Mouse (Mus musculus): Measurements from ENCODE around the gene Adat1. TPM values are rescaled to one million over a fixed set of nuclear protein-coding genes. Genes with fewer than 3 reads are reported as not detected.

Adat1 gene
- polyA plus RNA-seq, 1 experiment from 2014 or later = 12.1 TPM

- H3K36me3 ChIP-seq = peaks cover 72% of the 10 kb centered on the region
- H3K4me1 ChIP-seq (replicated peaks) = peaks cover 10% of the 10 kb centered on the region; the same call in 1 of the 2 replicates
- H3K4me3 ChIP-seq = no peak overlapping the region
- no peak overlapping the region for H3K27ac ChIP-seq
- DNase-seq (ENCODE audit: low spot score) = no peak
- no peaks in the 10 kb centered on the region for H3K9me3 ChIP-seq
- 74% methylated on average over 3 of the region's 3 CpGs for WGBS
- no peaks in the 10 kb centered on the region for H3K27me3 ChIP-seq (ENCODE audit: insufficient read depth, poor library complexity, severe bottlenecking)
Observed at GRCm38 (mm10) chr8:111992703-111993039, 569 bp upstream of the Adat1 start.

DNA sequence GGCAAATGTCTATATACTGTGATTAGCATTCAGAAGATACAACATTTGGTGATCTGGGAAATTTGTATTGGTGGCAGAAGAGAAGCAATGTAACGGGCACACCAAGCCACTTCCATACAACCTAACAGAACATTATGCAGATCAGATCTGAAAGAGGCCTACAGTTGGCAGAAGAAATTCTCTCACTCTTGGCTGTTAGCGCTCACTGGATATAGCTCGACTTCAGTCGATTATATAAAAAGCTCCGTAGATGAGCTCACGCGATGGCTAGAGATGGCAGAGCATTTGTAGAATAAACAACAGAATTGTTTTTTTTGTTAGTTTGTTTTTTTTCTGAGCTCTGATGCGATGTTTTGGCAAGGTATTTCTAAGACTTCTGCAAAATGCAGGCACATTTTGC lies 824 bp downstream of the Adat1 start:
- no peaks in the 10 kb centered on the region for H3K27me3 ChIP-seq (ENCODE audit: insufficient read depth, poor library complexity, severe bottlenecking)
- no peaks in the 10 kb centered on the region for H3K9me3 ChIP-seq
- peak overlapping the region; percentile 91 for H3K27ac ChIP-seq
- peaks cover 10% of the 10 kb centered on the region; the same call in 1 of the 2 replicates for H3K4me1 ChIP-seq (replicated peaks)
- H3K36me3 ChIP-seq = peaks cover 71% of the 10 kb centered on the region
- DNase-seq (ENCODE audit: low spot score) = no peak
- H3K4me3 ChIP-seq = peak overlapping the region; percentile 81
- WGBS = 72% methylated on average over 8 of the region's 8 CpGs

- DNase-seq (ENCODE audit: low spot score) = peak; percentile 79
- peaks cover 10% of the 10 kb centered on the region; the same call in 1 of the 2 replicates for H3K4me1 ChIP-seq (replicated peaks)
- no peak overlapping the region for H3K27ac ChIP-seq
- no peak overlapping the region for H3K4me3 ChIP-seq
- no peaks in the 10 kb centered on the region for H3K27me3 ChIP-seq (ENCODE audit: insufficient read depth, poor library complexity, severe bottlenecking)
- H3K36me3 ChIP-seq = peaks cover 71% of the 10 kb centered on the region
- no peaks in the 10 kb centered on the region for H3K9me3 ChIP-seq
- WGBS = 20% methylated on average over 7 of the region's 7 CpGs
Observed at GRCm38 (mm10) chr8:111989911-111990310, 2.2 kb downstream of the Adat1 start.

DNA sequence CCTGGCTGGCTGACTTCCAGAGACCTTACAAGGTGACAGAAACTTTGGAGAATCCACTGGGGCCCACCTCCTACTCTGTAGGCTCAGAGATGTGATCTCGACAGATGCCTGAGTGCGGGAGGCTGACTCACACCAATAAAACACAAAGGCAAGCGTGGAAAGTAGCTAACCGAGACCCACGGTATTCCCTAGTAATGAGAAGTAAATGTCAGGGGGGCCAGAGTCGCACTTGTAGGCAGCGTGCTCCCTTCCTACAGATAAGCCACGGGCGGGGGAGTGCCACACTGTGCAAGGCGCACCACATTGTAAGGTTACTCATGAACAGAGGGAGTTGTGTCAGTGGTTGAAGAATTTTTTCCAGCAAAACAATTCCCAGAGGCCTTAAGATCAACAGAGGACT lies 7.6 kb downstream of the Adat1 start:
- H3K4me3 ChIP-seq = no peak overlapping the region
- H3K36me3 ChIP-seq = peaks cover 96% of the 10 kb centered on the region
- H3K27ac ChIP-seq = no peak overlapping the region
- 83% methylated on average over 10 of the region's 10 CpGs for WGBS
- no peaks in the 10 kb centered on the region for H3K4me1 ChIP-seq (replicated peaks)
- no peaks in the 10 kb centered on the region for H3K27me3 ChIP-seq (ENCODE audit: insufficient read depth, poor library complexity, severe bottlenecking)
- DNase-seq (ENCODE audit: low spot score) = no peak
- no peaks in the 10 kb centered on the region for H3K9me3 ChIP-seq

DNA sequence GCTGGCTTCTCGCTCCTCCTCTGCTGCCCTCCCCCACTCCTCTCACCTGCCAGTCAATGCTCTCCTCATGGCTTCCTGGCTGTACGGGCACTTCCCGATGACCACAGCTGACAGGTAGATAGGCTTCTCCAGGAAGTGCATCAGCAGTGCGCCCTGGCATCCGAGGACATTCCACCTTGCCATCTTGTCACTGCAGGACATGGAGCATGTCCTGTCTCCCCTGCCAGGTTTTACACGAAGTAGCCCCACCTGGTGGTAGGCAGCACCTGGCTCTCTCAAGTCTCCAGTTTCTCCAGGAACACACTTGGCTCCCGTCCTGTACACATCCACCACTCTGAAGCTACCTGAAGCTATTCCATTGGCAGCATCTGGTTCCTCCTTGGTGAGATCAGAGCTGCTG lies 10.0 kb downstream of the Adat1 start:
- H3K27ac ChIP-seq = no peak overlapping the region
- H3K4me1 ChIP-seq (replicated peaks) = no peaks in the 10 kb centered on the region
- DNase-seq (ENCODE audit: low spot score) = no peak
- 78% methylated on average over 7 of the region's 7 CpGs for WGBS
- no peaks in the 10 kb centered on the region for H3K9me3 ChIP-seq
- no peaks in the 10 kb centered on the region for H3K27me3 ChIP-seq (ENCODE audit: insufficient read depth, poor library complexity, severe bottlenecking)
- H3K4me3 ChIP-seq = no peak overlapping the region
- H3K36me3 ChIP-seq = peaks cover 94% of the 10 kb centered on the region

- no peak overlapping the region for H3K27ac ChIP-seq
- no peaks in the 10 kb centered on the region for H3K4me1 ChIP-seq (replicated peaks)
- no peak for DNase-seq (ENCODE audit: low spot score)
- H3K9me3 ChIP-seq = peaks cover 12% of the 10 kb centered on the region
- peaks cover 96% of the 10 kb centered on the region for H3K36me3 ChIP-seq
- WGBS = 84% methylated on average over 10 of the region's 10 CpGs
- no peaks in the 10 kb centered on the region for H3K27me3 ChIP-seq (ENCODE audit: insufficient read depth, poor library complexity, severe bottlenecking)
- no peak overlapping the region for H3K4me3 ChIP-seq
Observed at GRCm38 (mm10) chr8:111978147-111978546, 14.0 kb downstream of the Adat1 start.

DNA sequence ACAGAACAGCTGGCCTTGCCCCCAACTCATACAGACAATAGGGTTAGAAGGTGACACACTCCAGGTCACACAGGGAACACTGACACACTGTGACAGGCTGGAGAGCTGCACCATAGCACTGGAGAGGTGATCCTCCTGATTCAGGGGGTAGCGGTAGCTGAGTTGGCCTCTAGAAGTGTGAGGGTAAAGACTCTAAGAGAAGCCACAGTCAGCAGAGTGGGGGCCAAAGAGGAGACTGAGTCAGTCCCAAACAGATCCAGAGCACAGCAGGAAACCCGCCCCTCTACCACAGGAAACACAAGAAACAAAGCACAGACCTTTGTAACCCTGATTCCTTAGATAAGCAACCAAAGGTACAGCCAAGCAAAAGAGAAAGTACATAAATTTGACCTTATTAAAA lies 15.8 kb downstream of the Adat1 start:
- Histone ChIP-seq H3K4me1 (replicated peaks) (no peaks in the 10 kb centered on the region), H3K4me3 (no peak overlapping the region), H3K36me3 (peaks cover 94% of the 10 kb centered on the region), H3K27ac (no peak overlapping the region), H3K27me3 (ENCODE audit: insufficient read depth, poor library complexity, severe bottlenecking) (no peaks in the 10 kb centered on the region), H3K9me3 (peaks cover 12% of the 10 kb centered on the region)
- 79% methylated on average over 2 of the region's 2 CpGs for WGBS
- no peak for DNase-seq (ENCODE audit: low spot score)

GRCm38 (mm10) chr8:111975706-111976105 lies 16.4 kb downstream of the Adat1 start:
- DNase-seq (ENCODE audit: low spot score) = no peak
- Histone ChIP-seq H3K36me3 (peaks cover 94% of the 10 kb centered on the region), H3K27ac (no peak overlapping the region), H3K27me3 (ENCODE audit: insufficient read depth, poor library complexity, severe bottlenecking) (no peaks in the 10 kb centered on the region), H3K4me1 (replicated peaks) (no peaks in the 10 kb centered on the region), H3K9me3 (peaks cover 12% of the 10 kb centered on the region), H3K4me3 (no peak overlapping the region)
- WGBS = 91% methylated on average over 2 of the region's 2 CpGs

- DNase-seq (ENCODE audit: low spot score) = no peak
- no peaks in the 10 kb centered on the region for H3K4me1 ChIP-seq (replicated peaks)
- no peak overlapping the region for H3K27ac ChIP-seq
- H3K9me3 ChIP-seq = peaks cover 12% of the 10 kb centered on the region
- H3K27me3 ChIP-seq (ENCODE audit: insufficient read depth, poor library complexity, severe bottlenecking) = no peaks in the 10 kb centered on the region
- peaks cover 86% of the 10 kb centered on the region for H3K36me3 ChIP-seq
- H3K4me3 ChIP-seq = no peak overlapping the region
- WGBS = 96% methylated on average over 12 of the region's 12 CpGs
Observed at GRCm38 (mm10) chr8:111974138-111974537, 18.0 kb downstream of the Adat1 start.

DNA sequence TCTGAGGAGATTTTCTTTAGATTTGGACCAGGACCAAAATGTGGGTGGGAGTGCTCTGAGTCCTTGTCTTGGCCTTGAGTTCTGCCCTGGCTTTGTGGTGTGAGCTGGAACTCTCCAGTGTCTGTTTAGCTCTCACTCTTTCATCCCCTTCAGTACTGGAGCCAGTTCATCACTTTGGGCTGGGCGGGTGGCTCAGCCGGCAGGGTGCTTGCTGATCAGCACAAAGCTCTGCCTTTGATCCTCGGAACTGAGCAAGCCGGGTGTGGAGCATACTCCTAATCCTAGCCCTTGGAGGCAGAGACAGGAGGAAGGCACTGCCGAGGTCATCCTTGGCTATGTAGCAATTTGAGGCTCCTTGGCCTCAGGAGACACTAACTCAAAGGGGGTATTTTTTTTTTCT lies 23.1 kb downstream of the Adat1 start:
- DNase-seq (ENCODE audit: low spot score) = no peak
- Histone ChIP-seq H3K36me3 (peaks cover 64% of the 10 kb centered on the region), H3K4me1 (replicated peaks) (no peaks in the 10 kb centered on the region), H3K4me3 (no peak overlapping the region), H3K27ac (no peak overlapping the region), H3K27me3 (ENCODE audit: insufficient read depth, poor library complexity, severe bottlenecking) (no peaks in the 10 kb centered on the region), H3K9me3 (peaks cover 8% of the 10 kb centered on the region)
- WGBS = 39% methylated on average over 5 of the region's 5 CpGs

- no peak overlapping the region for H3K27ac ChIP-seq
- WGBS = 87% methylated on average over 10 of the region's 10 CpGs
- H3K4me1 ChIP-seq (replicated peaks) = peaks cover 4% of the 10 kb centered on the region
- DNase-seq (ENCODE audit: low spot score) = no peak
- H3K27me3 ChIP-seq (ENCODE audit: insufficient read depth, poor library complexity, severe bottlenecking) = no peaks in the 10 kb centered on the region
- no peak overlapping the region for H3K4me3 ChIP-seq
- peaks cover 3% of the 10 kb centered on the region for H3K9me3 ChIP-seq
- peaks cover 60% of the 10 kb centered on the region for H3K36me3 ChIP-seq
Observed at GRCm38 (mm10) chr8:111968541-111968940, 23.6 kb downstream of the Adat1 start.

DNA sequence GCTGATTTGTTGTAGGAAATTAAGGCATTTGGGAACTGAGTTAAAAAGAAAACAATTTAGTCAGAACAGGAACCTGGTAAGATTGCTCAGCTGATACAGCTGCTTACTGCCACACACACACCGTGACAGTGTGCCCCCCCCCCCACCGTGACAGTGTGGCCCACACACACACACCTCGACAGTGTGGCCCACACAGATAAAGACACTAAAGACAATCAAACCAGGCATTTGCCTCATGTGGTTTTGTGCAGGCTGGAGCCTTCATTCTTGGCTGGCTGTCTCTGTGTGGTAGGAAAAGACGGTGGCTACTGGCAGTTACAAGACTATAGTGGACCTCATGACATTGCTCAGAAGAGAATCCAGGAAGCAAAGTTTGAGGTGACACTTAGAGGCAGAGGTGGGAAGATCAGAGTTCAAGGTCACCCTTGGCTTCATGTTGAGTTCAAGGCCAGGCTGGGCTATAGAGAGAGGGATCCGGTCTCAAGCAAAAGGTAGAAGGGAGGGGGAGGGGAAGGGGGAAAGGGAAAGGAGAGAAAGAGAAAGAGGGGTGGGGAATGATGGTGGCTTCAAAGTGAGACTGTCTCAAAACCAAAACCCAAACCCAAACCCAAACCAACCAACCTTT lies 24.7 kb downstream of the Adat1 start:
- no peak for DNase-seq (ENCODE audit: low spot score)
- Histone ChIP-seq H3K4me3 (no peak overlapping the region), H3K9me3 (no peaks in the 10 kb centered on the region), H3K36me3 (peaks cover 50% of the 10 kb centered on the region), H3K27me3 (ENCODE audit: insufficient read depth, poor library complexity, severe bottlenecking) (no peaks in the 10 kb centered on the region), H3K4me1 (replicated peaks) (peaks cover 12% of the 10 kb centered on the region), H3K27ac (no peak overlapping the region)
- WGBS = 81% methylated on average over 5 of the region's 5 CpGs

DNA sequence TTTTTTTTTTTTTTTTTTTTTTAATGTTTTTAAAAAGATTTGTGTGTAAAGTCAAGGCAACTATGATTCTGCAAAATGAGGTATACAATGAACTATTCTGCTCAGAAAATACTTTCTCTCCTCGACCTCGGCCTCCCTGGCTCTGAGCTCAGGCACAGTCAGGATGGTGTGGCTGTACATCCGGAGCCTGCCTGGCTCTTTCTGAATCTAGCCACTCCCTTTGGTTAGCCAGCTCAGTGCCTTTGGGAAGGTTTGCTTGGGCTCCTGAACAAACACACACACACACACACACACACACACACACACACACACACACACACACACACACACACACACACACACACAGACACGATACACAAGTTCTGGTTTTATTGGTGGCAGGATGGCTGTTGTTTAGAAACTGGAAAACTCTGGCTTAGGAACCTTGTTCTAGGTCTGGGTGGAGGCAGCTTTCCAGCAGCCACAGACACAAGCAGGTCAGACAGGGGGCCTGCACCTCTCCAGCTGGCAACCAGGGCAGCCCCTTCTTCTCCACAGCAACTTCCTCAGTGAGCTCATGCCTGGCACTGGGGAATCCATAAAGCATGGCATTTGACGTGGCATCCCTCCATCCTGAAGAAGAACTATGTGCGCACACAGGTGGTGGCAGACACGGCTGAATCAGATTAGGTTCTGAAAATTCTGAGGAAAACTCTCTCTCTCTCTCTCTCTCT lies 27.1 kb downstream of the Adat1 start:
- no peaks in the 10 kb centered on the region for H3K27me3 ChIP-seq (ENCODE audit: insufficient read depth, poor library complexity, severe bottlenecking)
- H3K4me1 ChIP-seq (replicated peaks) = peaks cover 12% of the 10 kb centered on the region
- H3K9me3 ChIP-seq = no peaks in the 10 kb centered on the region
- DNase-seq (ENCODE audit: low spot score) = no peak
- WGBS = 86% methylated on average over 7 of the region's 7 CpGs
- no peak overlapping the region for H3K4me3 ChIP-seq
- H3K27ac ChIP-seq = no peak overlapping the region
- peaks cover 41% of the 10 kb centered on the region for H3K36me3 ChIP-seq

Data from hindbrain, embryonic 10.5 days (tissue).